In the genomic region with DNA sequence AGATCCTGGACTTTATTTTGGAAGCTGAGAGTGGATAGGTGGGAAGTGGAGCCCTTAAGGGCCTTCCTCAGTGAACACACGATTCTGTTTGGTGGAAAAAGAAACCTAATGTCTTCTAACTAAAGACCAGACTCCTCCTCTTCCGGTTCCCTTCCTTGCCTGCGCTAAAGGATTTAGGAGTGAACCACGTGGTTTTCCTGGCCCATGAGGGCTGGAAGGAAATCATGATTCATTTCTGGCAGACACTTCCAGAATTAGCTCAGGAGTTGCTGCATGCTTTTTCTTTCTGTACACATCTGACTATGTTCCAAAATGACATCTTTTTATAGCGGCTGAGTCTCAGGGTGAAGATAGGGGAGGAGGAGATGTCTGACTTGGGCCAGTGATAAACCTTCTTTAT, we compare ENCODE assay signal across 13 mouse cellular contexts.
A peak's percentile ranks its signal among the peaks of the same experiment; 100 is the strongest.
DNase-seq lines count a peak whose midpoint lies in the region; ATAC-seq and TF ChIP-seq lines count a peak whose summit lies in the region.
"Had no signal": no experiment of that assay in that cellular context is flagged by ENCODE, and none has a peak within 500 bp of the region (broad histone marks: within the 10 kb centered on the region; RNA-seq: fewer than 3 reads in every experiment).

No protein-coding gene starts in this region.

- no peaks in the 10 kb centered on the region for H3K9me3 ChIP-seq in kidney, embryonic 14.5 days (ENCODE audit: control insufficient read depth, low read length)
- no peaks in the 10 kb centered on the region for H3K9me3 ChIP-seq in kidney, postnatal 0 days (replicated peaks; ENCODE audit: low read length)
- H3K9me3 ChIP-seq: embryonic facial prominence, embryonic 13.5 days; heart, embryonic 15.5 days; liver, embryonic 13.5 days had no signal

- H3K4me2 ChIP-seq in kidney, embryonic 14.5 days (replicated peaks; ENCODE audit: low read depth, low read length), result no peak overlapping the region
- no peak overlapping the region for H3K4me2 ChIP-seq in kidney, postnatal 0 days (ENCODE audit: low read length)
- H3K4me2 ChIP-seq: embryonic facial prominence, embryonic 13.5 days; heart, embryonic 15.5 days; liver, embryonic 13.5 days had no signal

- no peak for ATAC-seq in kidney, embryonic 14.5 days (ENCODE audit: low FRiP score, low TSS enrichment)
- no peak for ATAC-seq in kidney, postnatal 0 days (replicated peaks; ENCODE audit: low FRiP score, low read depth)

- no peaks in the 10 kb centered on the region for H3K36me3 ChIP-seq in kidney, embryonic 14.5 days (ENCODE audit: control insufficient read depth, insufficient read depth, low read length)
- no peaks in the 10 kb centered on the region for H3K36me3 ChIP-seq in kidney, postnatal 0 days (ENCODE audit: insufficient read depth, low read length)
- H3K36me3 ChIP-seq: embryonic facial prominence, embryonic 13.5 days; heart, embryonic 15.5 days; liver, embryonic 13.5 days had no signal

- no peak overlapping the region for H3K27ac ChIP-seq in kidney, embryonic 14.5 days (ENCODE audit: low read depth, low read length)
- H3K27ac ChIP-seq in kidney, postnatal 0 days, result no peak overlapping the region
- H3K27ac ChIP-seq: embryonic facial prominence, embryonic 13.5 days; heart, embryonic 15.5 days; liver, embryonic 13.5 days had no signal

- DNase-seq in kidney, adult 11 months, result peak; percentile 30
- DNase-seq in right cerebral cortex, adult 2 months (ENCODE audit: low spot score in 2 of 2), result peak; percentile 43 to 48
- DNase-seq in right cerebral cortex, postnatal 4 days, result no peak
- peak; percentile 75 for DNase-seq in kidney, postnatal 0 days (ENCODE audit: low spot score)
- peak; percentile 86 for DNase-seq in telencephalon, adult 2 months (ENCODE audit: low read depth, low spot score)
- no peak for DNase-seq in Muller cell, postnatal 12 days (ENCODE audit: inconsistent ontology term)
- DNase-seq in cerebellum, postnatal 10 days, result no peak
- DNase-seq: cerebellum, adult 9-11 months; layer of hippocampus, postnatal 36 days; liver, embryonic 13.5 days had no signal

- no peak for TF ChIP-seq CTCF in kidney, postnatal 0 days (IDR thresholded peaks at IDR 0.05; ENCODE audit: low read depth)

- WGBS in kidney, embryonic 14.5 days, result 62% methylated on average over 5 of the region's 5 CpGs
- WGBS in kidney, postnatal 0 days, result 43% methylated on average over 5 of the region's 5 CpGs

- no peaks in the 10 kb centered on the region for H3K27me3 ChIP-seq in kidney, embryonic 14.5 days (ENCODE audit: control insufficient read depth, insufficient read depth, low read length)
- no peaks in the 10 kb centered on the region for H3K27me3 ChIP-seq in kidney, postnatal 0 days (ENCODE audit: insufficient read depth, low read length)
- H3K27me3 ChIP-seq: embryonic facial prominence, embryonic 13.5 days; heart, embryonic 15.5 days; liver, embryonic 13.5 days had no signal

- no peak overlapping the region for H3K9ac ChIP-seq in kidney, embryonic 14.5 days (ENCODE audit: low read depth, low read length)
- H3K9ac ChIP-seq in kidney, postnatal 0 days (ENCODE audit: low read depth, low read length), result no peak overlapping the region
- H3K9ac ChIP-seq: embryonic facial prominence, embryonic 13.5 days; heart, embryonic 15.5 days; liver, embryonic 13.5 days had no signal

- H3K4me3 ChIP-seq in kidney, embryonic 14.5 days (ENCODE audit: low read length), result no peak overlapping the region
- H3K4me3 ChIP-seq in kidney, postnatal 0 days (replicated peaks; ENCODE audit: low read depth, low read length), result no peak overlapping the region
- H3K4me3 ChIP-seq: embryonic facial prominence, embryonic 13.5 days; heart, embryonic 15.5 days; liver, embryonic 13.5 days had no signal

- H3K4me1 ChIP-seq in kidney, embryonic 14.5 days (ENCODE audit: control insufficient read depth, insufficient read depth, low read length), result no peaks in the 10 kb centered on the region
- no peaks in the 10 kb centered on the region for H3K4me1 ChIP-seq in kidney, postnatal 0 days (replicated peaks; ENCODE audit: insufficient read depth, low read length)
- H3K4me1 ChIP-seq: embryonic facial prominence, embryonic 13.5 days; heart, embryonic 15.5 days; liver, embryonic 13.5 days had no signal

Comparison
In these comparisons a context has a peak if more than half of its experiments do, and no peak if none do; other contexts are left out.
1. DNase-seq: peak in kidney, adult 11 months (single experiment), right cerebral cortex, adult 2 months (2 of 2), kidney, postnatal 0 days (single experiment) and telencephalon, adult 2 months (single experiment); none in right cerebral cortex, postnatal 4 days (single experiment), Muller cell, postnatal 12 days (single experiment) and cerebellum, postnatal 10 days (0 of 2).